Mouse (Mus musculus) heart, embryonic 11.5 days (tissue): ENCODE data around the gene Fam162a. TPM values are rescaled to one million over a fixed set of nuclear protein-coding genes. Genes with fewer than 3 reads are reported as not detected.

Experiments used
- ATAC-seq: fragments of 200-750 bp; cut with Nextera tagmentation; replicated peaks from 2 replicates; pipeline ENCODE4 v1.8.0; 2017; ENCODE audit warnings: moderate library complexity; ENCODE audit not compliant: insufficient number of reproducible peaks, low FRiP score, low TSS enrichment
- H3K27ac ChIP-seq: fragments of 300-500 bp; sonication (generic); 2 replicates; pipeline ENCODE4 v1.5.1; 2014; ENCODE audit warnings: mild to moderate bottlenecking, low read depth, low read length
- H3K27me3 ChIP-seq: fragments of 300-500 bp; sonication (generic); 2 replicates; pipeline ENCODE4 v1.6.1; 2014; ENCODE audit warnings: mild to moderate bottlenecking, low read length, mixed read lengths; ENCODE audit not compliant: control insufficient read depth, insufficient read depth
- H3K36me3 ChIP-seq: fragments of 300-500 bp; sonication (generic); 2 replicates; pipeline ENCODE4 v1.6.1; 2014; ENCODE audit warnings: mild to moderate bottlenecking, low read length, moderate library complexity, mixed read lengths; ENCODE audit not compliant: control insufficient read depth, insufficient read depth
- H3K4me1 ChIP-seq: fragments of 300-500 bp; sonication (generic); 2 replicates; pipeline ENCODE4 v1.6.1; 2014; ENCODE audit warnings: low read length; ENCODE audit not compliant: control insufficient read depth, insufficient read depth
- H3K4me2 ChIP-seq: fragments of 300-500 bp; sonication (generic); 2 replicates; pipeline ENCODE4 v1.6.1; 2014; ENCODE audit warnings: mild to moderate bottlenecking, moderate library complexity
- H3K4me3 ChIP-seq: fragments of 300-500 bp; sonication (generic); 2 replicates; pipeline ENCODE4 v1.5.1; 2014; ENCODE audit warnings: low read depth, low read length
- H3K9ac ChIP-seq: fragments of 300-500 bp; sonication (generic); 2 replicates; pipeline ENCODE4 v1.6.1; 2014; ENCODE audit warnings: mild to moderate bottlenecking, low read depth, low read length, moderate library complexity
- H3K9me3 ChIP-seq: fragments of 300-500 bp; sonication (generic); replicated peaks from 2 replicates; pipeline ENCODE4 v1.6.1; 2016; ENCODE audit warnings: low read length; ENCODE audit not compliant: control insufficient read depth
- WGBS: fragments of 180-500 bp; shearing (Covaris S2); extraction: QIAGEN DNeasy Blood & Tissue Kit; methylation state at CpG from one replicate; pipeline ENCODE4 v1.1.7; 2014; ENCODE audit not compliant: insufficient replicate concordance; 5-methylcytosine and 5-hydroxymethylcytosine counted together
- polyA plus RNA-seq: library from polyadenylated mRNA; unstranded; fragments of >200 nt; fragmentation: Nextera tagmentation; extraction: Ambion mirVana; gene quantifications from 2 replicates; pipeline ENCODE4 v1.2.1, GENCODE M21; 2014

The Fam162a gene
- polyA plus RNA-seq, 1 experiment from 2014 or later = 731 TPM

DNA sequence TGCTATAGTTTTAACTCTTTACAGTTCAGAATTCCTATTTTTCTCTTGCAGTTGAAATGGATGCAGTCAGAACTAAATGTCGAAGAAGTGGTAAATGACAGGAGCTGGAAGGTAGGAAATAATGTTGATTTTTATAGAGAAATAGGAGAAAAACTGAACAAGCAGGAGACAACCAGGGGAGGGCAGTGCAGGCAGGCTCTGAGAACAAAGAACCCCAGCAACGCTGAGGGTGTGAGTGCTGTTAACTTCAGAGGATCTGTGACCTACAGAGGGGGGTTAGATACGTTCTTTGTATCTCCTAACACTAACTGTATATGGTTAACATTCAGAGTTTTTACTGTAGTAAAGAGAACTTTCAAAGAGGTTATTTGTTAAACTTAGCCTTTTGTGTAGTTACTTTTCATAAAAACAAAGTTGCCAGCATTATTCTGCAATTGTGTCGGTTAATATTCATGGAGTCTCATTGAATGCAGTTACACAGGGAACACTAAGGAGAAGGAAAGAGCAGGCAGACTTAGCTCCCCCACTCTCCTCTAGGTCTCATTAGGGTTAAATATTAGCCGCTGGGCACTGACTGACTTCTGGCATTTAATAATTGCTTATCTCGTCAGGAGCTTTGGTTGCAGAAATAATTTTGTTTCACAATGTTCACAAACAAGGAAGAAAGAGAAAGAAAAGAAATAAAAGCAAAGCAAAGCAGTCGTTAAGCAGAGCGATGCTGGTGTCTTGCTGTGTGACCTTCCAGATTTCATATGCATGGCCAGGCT is 18.6 kb upstream of the Fam162a start:
- no peak for ATAC-seq
- no peak overlapping the region for H3K9ac ChIP-seq
- H3K9me3 ChIP-seq = no peaks in the 10 kb centered on the region
- H3K27ac ChIP-seq = no peak overlapping the region
- peaks cover 18% of the 10 kb centered on the region for H3K36me3 ChIP-seq
- H3K4me3 ChIP-seq = no peak overlapping the region
- no peak overlapping the region for H3K4me2 ChIP-seq
- no peaks in the 10 kb centered on the region for H3K27me3 ChIP-seq
- no peaks in the 10 kb centered on the region for H3K4me1 ChIP-seq
- 82% methylated on average over 8 of the region's 8 CpGs for WGBS

GRCm38 (mm10) chr16:36089065-36089464 is 17.7 kb upstream of the Fam162a start:
- no peak for ATAC-seq
- Histone ChIP-seq H3K4me3 (no peak overlapping the region), H3K36me3 (peaks cover 20% of the 10 kb centered on the region), H3K9me3 (no peaks in the 10 kb centered on the region), H3K9ac (no peak overlapping the region), H3K4me2 (no peak overlapping the region), H3K27me3 (no peaks in the 10 kb centered on the region), H3K27ac (no peak overlapping the region), H3K4me1 (no peaks in the 10 kb centered on the region)
- 83% methylated on average over 7 of the region's 7 CpGs for WGBS

DNA sequence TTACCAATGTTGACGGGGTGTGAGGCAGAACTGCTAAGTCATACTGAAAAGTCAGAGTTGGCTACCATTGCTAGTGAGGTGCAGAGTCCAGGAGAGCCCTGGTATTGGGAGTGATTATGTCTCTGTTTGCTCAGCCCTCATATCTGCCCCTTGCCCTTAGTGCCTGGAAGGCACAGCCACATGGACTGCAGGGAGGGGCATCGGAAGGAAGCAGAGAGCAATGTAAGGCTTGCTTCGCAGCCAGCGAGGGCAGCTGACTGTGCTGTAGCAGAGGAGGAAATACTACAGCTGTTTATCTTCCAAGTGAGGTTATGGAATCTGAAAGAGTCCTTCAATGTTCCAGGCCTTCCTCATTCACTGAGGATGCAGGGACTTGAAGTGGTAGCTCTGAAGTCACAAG is 16.5 kb upstream of the Fam162a start:
- no peak overlapping the region for H3K4me2 ChIP-seq
- WGBS = 81% methylated on average over 4 of the region's 4 CpGs
- no peak overlapping the region for H3K9ac ChIP-seq
- no peaks in the 10 kb centered on the region for H3K4me1 ChIP-seq
- no peaks in the 10 kb centered on the region for H3K27me3 ChIP-seq
- no peaks in the 10 kb centered on the region for H3K9me3 ChIP-seq
- no peak overlapping the region; the same call in 1 of the 2 replicates for H3K27ac ChIP-seq
- peaks cover 20% of the 10 kb centered on the region for H3K36me3 ChIP-seq
- ATAC-seq = no peak
- H3K4me3 ChIP-seq = no peak overlapping the region

DNA sequence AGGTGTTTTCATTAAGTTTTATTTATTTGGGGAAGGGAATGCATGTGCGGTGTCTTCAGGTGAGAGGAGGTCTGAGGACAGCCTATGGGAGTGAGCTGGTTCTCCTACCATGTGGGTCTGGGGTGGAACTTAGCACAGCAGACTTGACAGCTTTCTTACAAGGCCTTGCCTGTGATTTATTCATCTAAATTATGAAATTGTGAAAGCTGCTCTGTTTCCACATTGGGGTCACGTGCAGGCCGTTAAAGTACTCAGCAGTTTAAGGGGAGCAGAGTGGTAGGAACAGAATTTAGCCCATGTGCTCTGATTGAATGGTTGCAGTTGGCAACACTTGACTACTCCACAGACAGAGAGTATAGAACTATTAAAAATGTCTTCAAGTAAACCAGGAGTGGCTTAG is 8.5 kb upstream of the Fam162a start:
- no peaks in the 10 kb centered on the region for H3K27me3 ChIP-seq
- H3K27ac ChIP-seq = no peak overlapping the region
- H3K4me1 ChIP-seq = no peaks in the 10 kb centered on the region
- H3K36me3 ChIP-seq = peaks cover 6% of the 10 kb centered on the region
- no peaks in the 10 kb centered on the region for H3K9me3 ChIP-seq
- 92% methylated on average over 3 of the region's 3 CpGs for WGBS
- no peak overlapping the region for H3K4me2 ChIP-seq
- no peak for ATAC-seq
- no peak overlapping the region for H3K9ac ChIP-seq
- no peak overlapping the region for H3K4me3 ChIP-seq

DNA sequence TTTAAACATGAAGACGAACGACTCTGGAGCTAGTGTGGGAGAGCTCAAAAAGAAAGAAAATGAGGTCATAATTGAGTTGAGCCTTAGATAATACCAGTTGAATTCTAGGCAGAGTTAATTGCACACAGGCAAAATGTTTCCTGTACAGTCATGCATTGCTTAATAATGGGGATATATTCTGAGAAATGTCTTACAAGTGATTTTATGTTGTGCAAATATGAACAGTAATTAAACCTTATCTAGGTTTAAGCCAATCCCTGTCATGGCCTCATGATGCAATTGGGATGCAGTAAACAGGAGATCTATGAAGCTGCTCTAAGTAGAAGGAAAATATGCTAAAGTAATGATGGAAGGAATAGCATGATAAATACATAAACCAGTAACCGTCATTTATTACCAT is 3.4 kb upstream of the Fam162a start:
- ATAC-seq = no peak
- WGBS = 88% methylated on average over 3 of the region's 3 CpGs
- Histone ChIP-seq H3K27ac (no peak overlapping the region), H3K36me3 (no peaks in the 10 kb centered on the region; the same call in 1 of the 2 replicates), H3K4me1 (peaks cover 2% of the 10 kb centered on the region), H3K4me2 (no peak overlapping the region), H3K4me3 (no peak overlapping the region), H3K27me3 (no peaks in the 10 kb centered on the region), H3K9ac (no peak overlapping the region), H3K9me3 (no peaks in the 10 kb centered on the region)

GRCm38 (mm10) chr16:36072410-36073011 is 1.1 kb upstream of the Fam162a start:
- peaks cover 22% of the 10 kb centered on the region for H3K4me1 ChIP-seq
- H3K4me3 ChIP-seq = peak overlapping the region; percentile 77
- ATAC-seq = no peak
- H3K4me2 ChIP-seq = peak overlapping the region; percentile 74
- H3K27me3 ChIP-seq = no peaks in the 10 kb centered on the region
- peak overlapping the region; percentile 95 for H3K9ac ChIP-seq
- peak overlapping the region; percentile 100 for H3K27ac ChIP-seq
- no peaks in the 10 kb centered on the region for H3K9me3 ChIP-seq
- no peaks in the 10 kb centered on the region; the same call in 1 of the 2 replicates for H3K36me3 ChIP-seq
- 24% methylated on average over 8 of the region's 8 CpGs for WGBS

DNA sequence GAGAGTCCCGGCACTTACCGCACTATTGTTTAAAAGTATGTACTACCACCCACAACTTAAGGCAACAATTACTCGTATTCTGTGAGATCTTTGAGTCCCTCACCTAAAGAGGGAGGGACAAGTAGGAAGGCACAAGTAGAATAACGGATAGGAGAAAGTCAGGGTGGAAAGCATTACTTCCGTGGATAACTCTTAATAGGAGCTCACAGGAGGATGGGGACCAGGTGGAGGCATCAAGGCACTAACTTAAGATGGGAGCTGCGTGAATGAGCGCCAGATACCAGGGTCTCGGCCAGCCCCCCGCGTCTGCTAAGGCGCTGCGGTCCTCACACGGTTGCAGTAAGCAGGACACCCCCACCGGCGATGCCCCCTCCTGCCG is 334 bp downstream of the Fam162a start:
- H3K4me2 ChIP-seq = peak overlapping the region; percentile 74
- WGBS = 1% methylated on average over 16 of the region's 16 CpGs
- no peaks in the 10 kb centered on the region; the same call in 1 of the 2 replicates for H3K36me3 ChIP-seq
- H3K4me1 ChIP-seq = peaks cover 27% of the 10 kb centered on the region
- H3K27me3 ChIP-seq = no peaks in the 10 kb centered on the region
- H3K4me3 ChIP-seq = peak overlapping the region; percentile 77
- H3K9me3 ChIP-seq = no peaks in the 10 kb centered on the region
- H3K9ac ChIP-seq = peak overlapping the region; percentile 95
- peak overlapping the region; percentile 100 for H3K27ac ChIP-seq
- ATAC-seq = no peak

GRCm38 (mm10) chr16:36069819-36070575 is 1.4 kb downstream of the Fam162a start:
- WGBS = 34% methylated on average over 9 of the region's 9 CpGs
- no peaks in the 10 kb centered on the region for H3K9me3 ChIP-seq
- H3K4me3 ChIP-seq = peak overlapping the region; percentile 77
- H3K27ac ChIP-seq = no peak overlapping the region
- H3K27me3 ChIP-seq = no peaks in the 10 kb centered on the region
- no peaks in the 10 kb centered on the region; the same call in 1 of the 2 replicates for H3K36me3 ChIP-seq
- peak overlapping the region; percentile 95 for H3K9ac ChIP-seq
- peak overlapping the region; percentile 74 for H3K4me2 ChIP-seq
- no peak for ATAC-seq
- peaks cover 33% of the 10 kb centered on the region for H3K4me1 ChIP-seq
